Mouse (Mus musculus): ENCODE measurements around the gene Zfp771.

Zfp771 gene

GRCm38 (mm10) chr7:127282190-127282589, 38.1 kb downstream of the Zfp771 start:
- DNase-seq (ENCODE audit: low read depth, low spot score): no peak

GRCm38 (mm10) chr7:127285154-127285553, 41.1 kb downstream of the Zfp771 start:
- peak; percentile 91 for DNase-seq (ENCODE audit: low read depth, low spot score)

GRCm38 (mm10) chr7:127287940-127288339, 43.9 kb downstream of the Zfp771 start:
- peak; percentile 82 for DNase-seq (ENCODE audit: low read depth, low spot score)

- DNase-seq (ENCODE audit: low read depth, low spot score): peak; percentile 41
These were observed 45.2 kb downstream of the Zfp771 start for GRCm38 (mm10) chr7:127289306-127289705.

GRCm38 (mm10) chr7:127290142-127290541, 46.1 kb downstream of the Zfp771 start:
- DNase-seq (ENCODE audit: low read depth, low spot score): no peak

GRCm38 (mm10) chr7:127296098-127296497, 52.0 kb downstream of the Zfp771 start, which contains the start of gene Itgal:
TSS of gene Itgal (plus strand) at chr7:127296260.
- DNase-seq (ENCODE audit: low read depth, low spot score): peak; percentile 83

- DNase-seq (ENCODE audit: low read depth, low spot score): peak; percentile 56
These were observed 52.9 kb downstream of the Zfp771 start for GRCm38 (mm10) chr7:127296786-127297555.

GRCm38 (mm10) chr7:127297586-127298193, 53.6 kb downstream of the Zfp771 start:
- DNase-seq (ENCODE audit: low read depth, low spot score): peak; percentile 66

Data from CD4-positive, CD25-positive, alpha-beta regulatory T cell, adult 2 months (primary cell).